In the genomic region with DNA sequence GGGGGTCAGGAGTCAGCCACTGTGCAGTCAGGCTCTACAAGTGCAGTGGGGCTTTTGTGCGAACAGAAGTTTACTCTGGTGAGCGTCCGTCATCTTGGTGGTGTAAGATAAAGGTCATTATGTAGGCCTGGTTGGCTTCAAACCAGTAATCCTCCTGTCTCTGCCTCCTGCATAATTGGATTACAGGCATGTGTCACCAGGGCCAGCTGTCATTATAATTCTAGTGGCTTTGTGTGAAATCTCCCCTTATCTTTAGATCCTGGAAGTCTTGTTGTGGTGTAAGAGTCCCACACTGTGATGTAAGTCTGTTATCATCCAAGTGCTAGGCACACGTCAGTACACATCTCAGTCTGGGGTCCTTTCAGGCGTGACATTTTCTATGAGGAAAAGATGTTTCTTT, we compare ENCODE assay signal across 1 mouse cellular context.
TF ChIP-seq lines count a peak whose summit lies in the region.

No protein-coding gene starts in this region.

TF ChIP-seq in MEL, 35 proteins besides CTCF, POLR2A, EP300 and RAD21 (continued from another document):
- no peak for TF ChIP-seq MAZ (IDR thresholded peaks at IDR 0.05; ENCODE audit: low read depth, low read length)
- no peak for TF ChIP-seq ZKSCAN1 (IDR thresholded peaks at IDR 0.05; ENCODE audit: low read depth, low read length)
- TF ChIP-seq MAX (IDR thresholded peaks at IDR 0.05; ENCODE audit: low read length), result no peak
- TF ChIP-seq MYC (IDR thresholded peaks at IDR 0.05; ENCODE audit: low read depth, low read length), result no peak
- no peak for TF ChIP-seq TAL1 (IDR thresholded peaks at IDR 0.05; ENCODE audit: low read length)
- no peak for TF ChIP-seq MYB (IDR thresholded peaks at IDR 0.05; ENCODE audit: low read depth, low read length)
